Mouse (Mus musculus): ENCODE measurements around the gene Cpa1. TPM values are rescaled to one million over a fixed set of nuclear protein-coding genes. Genes with fewer than 3 reads are reported as not detected.

Cpa1 gene
- total RNA-seq, 2 experiments from 2014 or later: not detected

DNA sequence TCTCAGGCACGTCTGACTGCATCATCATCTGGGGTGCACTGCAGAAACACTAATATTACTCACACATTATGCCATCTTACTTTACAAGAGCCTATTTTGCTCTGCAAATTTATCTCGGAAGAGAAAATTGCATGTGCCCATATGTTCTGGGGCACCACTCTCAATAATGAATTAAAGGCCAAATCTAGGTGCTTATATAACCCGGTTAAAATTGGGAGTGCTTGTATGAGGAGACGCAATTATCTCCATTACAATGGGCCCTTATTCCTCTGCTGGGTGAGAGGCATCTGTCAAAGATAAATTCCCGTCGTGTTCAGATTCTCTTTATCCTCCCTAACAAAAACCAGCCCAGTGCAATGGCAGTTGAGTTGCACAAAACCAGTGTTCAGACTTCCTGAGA is 25.8 kb downstream of the Cpa1 start:
- no peak overlapping the region for H3K4me3 ChIP-seq
- H3K27ac ChIP-seq: no peak overlapping the region
- DNase-seq: no peak
- TF ChIP-seq CTCF (IDR thresholded peaks at IDR 0.05): no peak
- intact Hi-C loops (cut with DNase I): no loop called here

DNA sequence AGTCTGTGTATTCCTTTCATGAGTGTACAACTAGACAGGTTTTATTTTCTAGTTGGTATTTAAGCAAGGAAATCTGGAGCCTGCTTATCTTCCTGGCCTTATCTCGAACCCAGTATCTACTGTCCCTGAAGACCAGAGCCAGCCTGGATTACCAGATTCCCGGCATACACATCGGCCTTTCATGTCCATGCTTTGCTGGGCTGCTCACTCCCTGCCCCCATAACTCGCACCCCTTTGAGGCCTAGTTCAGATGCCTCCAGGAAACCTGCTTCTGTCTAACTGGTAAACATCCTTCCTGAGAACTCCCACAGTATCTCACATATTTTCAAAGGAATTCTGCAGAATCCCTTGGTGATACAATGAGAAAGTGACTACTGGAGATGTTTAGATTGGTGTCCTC is 26.3 kb downstream of the Cpa1 start:
- no peak for DNase-seq
- no peak overlapping the region for H3K27ac ChIP-seq
- no peak overlapping the region for H3K4me3 ChIP-seq
- intact Hi-C loops (cut with DNase I): no loop called here
- TF ChIP-seq CTCF (IDR thresholded peaks at IDR 0.05): no peak

DNA sequence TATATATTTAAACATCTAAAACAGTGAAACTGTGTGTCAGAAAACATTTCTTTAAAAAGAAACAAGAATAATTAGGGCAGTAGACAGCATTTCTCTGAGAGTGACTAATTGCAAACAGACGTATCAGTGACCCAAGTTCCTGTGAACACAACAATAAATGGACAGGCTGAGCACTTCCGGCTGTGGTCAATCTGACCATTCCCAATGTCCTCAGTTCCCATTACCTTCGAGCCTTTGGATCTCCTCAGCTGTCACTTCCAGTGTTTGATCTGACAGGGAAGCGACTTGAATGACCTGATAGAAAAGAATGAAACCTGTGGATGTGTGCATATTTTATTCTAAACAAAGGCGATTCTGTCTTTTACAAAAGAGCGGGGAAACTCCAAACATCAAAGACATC is 27.0 kb downstream of the Cpa1 start:
- Histone ChIP-seq H3K4me3 (no peak overlapping the region), H3K27ac (no peak overlapping the region)
- no peak for DNase-seq
- intact Hi-C loops (cut with DNase I): no loop called here
- no peak for TF ChIP-seq CTCF (IDR thresholded peaks at IDR 0.05)

DNA sequence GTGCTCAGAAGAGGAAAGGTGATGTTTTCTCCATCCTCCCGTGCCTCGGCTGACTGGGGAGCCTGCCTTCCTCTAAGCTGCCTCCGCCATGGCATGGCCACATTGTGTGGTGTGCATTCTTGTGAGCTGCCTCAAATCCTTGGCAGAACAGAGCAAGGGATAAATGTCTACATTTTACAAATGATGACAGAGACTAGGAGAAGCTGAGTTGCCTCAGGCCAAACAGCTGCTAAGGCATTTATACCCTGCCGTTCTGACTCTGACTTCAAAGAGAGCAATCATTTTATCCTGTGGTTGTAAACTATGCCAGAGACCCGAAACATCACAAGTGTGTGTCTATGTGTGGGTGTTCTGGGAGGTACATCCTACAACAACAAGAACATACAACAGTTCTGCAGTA is 28.6 kb downstream of the Cpa1 start:
- TF ChIP-seq CTCF (IDR thresholded peaks at IDR 0.05): no peak
- no peak for DNase-seq
- Histone ChIP-seq H3K4me3 (no peak overlapping the region), H3K27ac (no peak overlapping the region)
- intact Hi-C loops (cut with DNase I): no loop called here

DNA sequence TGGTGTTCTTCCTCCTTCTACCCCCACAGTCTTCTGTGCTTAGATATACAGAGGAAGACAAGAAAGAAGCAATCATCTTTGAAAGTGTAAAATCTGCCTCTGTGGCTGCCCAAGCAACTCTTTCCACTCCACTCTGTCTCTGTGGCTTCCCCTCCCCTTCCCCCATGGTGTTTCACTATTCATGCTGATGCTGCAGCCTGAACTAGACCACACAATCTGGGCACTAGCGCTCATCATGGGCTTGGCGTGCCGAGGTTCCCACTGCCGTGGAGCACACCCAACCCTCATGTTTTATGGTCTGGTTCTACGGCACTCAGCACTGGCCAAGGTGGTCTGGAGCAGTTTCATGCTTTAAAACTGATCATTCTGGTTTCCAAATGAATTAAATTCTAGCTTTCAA is 32.7 kb downstream of the Cpa1 start:
- no peak for TF ChIP-seq CTCF (IDR thresholded peaks at IDR 0.05)
- no peak overlapping the region for H3K4me3 ChIP-seq
- intact Hi-C loops (cut with DNase I): no loop called here
- DNase-seq: no peak
- H3K27ac ChIP-seq: no peak overlapping the region

DNA sequence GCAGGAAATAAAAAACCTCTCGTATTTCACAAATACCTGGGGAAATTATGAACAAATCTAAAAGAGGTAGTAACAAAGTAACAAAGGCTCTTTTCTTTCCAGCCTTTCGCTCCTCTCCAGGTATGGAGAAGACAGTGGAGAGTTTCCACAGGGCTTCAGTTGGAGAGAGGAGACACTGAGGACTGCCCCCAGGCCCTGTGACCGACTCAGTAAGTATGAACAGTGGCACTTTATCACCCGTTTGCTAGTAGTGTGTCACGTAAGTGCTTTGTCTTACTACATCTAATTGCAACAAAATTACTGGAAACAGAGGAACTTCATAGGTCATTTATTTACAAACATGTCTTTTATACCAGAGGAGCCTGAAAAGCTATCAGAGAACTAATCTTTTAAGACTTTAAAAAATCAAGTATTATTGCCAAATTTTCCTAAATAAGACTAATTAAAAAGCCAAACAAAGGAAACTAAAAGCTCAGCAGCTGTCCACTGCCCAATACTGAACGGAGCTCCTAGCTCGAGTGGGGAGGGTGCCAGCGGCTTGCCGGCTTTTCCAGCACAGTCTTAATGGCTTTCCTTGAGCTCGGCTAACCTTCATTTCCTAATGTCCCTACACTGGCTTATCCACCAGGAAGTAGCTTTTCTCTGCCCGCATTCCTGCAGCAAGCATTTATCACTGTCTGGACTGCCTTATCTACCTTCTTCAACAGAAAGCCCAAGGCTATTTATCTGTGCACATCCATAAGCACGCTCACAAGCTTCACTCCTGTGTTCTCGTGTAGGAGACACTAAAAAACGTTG is 34.9 kb downstream of the Cpa1 start:
- intact Hi-C loops (cut with DNase I): no loop called here
- Histone ChIP-seq H3K27ac (peak overlapping the region; percentile 73), H3K4me3 (peak overlapping the region; percentile 70)
- TF ChIP-seq CTCF (IDR thresholded peaks at IDR 0.05): no peak
- DNase-seq: peak; percentile 56

DNA sequence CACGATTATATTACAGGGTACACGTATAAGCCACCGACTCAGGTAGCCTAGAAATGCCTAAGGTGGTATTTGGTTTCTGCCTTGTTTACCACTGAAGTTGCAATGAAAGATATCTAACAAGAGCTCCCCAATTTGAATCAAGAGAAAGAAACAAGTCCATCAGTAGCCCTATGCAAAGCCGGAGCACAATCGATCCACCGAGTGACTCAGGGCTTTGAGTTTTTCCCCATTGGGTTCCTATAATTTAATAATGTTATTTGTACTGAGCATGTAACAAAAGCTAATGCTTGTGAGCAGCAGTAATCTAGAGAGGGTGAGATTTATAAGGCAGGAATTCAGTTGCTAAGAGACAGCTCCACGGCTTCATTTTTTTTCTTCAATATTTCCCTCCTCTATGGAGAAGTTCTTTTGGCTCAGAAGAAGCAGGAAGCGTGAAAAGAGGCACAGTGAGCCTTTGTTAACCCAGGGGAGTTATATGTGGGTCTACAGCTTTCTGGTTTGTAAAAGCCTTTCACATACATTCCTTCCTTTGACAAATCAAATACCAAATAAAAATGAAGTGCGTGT is 35.8 kb downstream of the Cpa1 start:
- H3K27ac ChIP-seq: peak overlapping the region; percentile 73
- intact Hi-C loops (cut with DNase I): no loop called here
- no peak for DNase-seq
- peak overlapping the region; percentile 70 for H3K4me3 ChIP-seq
- TF ChIP-seq CTCF (IDR thresholded peaks at IDR 0.05): no peak

DNA sequence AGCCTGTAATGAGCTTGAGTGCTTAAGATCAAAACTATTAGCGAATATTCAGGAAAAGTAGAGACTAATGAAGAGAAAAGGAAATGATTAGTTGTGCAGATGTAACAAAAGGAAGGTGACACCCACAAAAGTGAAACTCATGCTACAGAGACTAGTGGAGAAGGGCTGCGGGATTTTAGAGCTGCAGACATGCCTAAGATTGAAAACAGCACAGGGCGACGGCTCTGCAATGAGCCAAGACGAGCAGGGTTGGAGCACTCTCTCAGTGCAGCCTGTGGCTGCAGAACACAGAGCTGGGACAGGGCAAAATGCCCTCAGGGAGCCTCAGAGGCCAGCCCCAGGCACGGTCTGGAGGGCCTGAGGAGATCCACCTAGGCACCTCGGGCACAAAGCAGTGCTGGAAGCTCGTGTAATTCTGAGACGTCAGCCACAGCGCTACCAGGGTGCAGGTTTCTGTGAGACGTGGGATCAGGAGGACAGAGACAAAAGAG is 36.3 kb downstream of the Cpa1 start:
- intact Hi-C loops (cut with DNase I): no loop called here
- peak overlapping the region; percentile 70 for H3K4me3 ChIP-seq

DNA sequence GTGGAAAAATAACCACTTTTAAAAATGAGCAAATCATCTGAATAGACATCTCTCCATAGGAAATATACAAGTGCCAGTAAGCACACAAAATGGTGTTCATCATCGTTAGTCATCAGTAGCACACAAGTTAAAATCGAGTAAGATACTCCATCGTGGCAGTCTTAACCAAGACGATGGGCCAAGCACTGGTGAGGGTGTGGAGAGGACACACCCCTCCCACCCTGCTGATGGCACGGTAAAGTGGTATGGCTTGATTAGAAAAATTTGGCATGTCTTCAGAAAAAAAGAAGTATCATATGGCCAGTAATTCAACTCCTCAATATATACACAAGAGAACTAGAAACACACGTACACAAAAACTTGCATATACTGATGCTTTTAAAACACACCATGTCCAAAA is 37.5 kb downstream of the Cpa1 start:
- TF ChIP-seq CTCF (IDR thresholded peaks at IDR 0.05): no peak
- Histone ChIP-seq H3K4me3 (no peak overlapping the region), H3K27ac (no peak overlapping the region)
- no peak for DNase-seq
- intact Hi-C loops (cut with DNase I): no loop called here

More for the DNA sequence above, 36.3 kb downstream of the Cpa1 start:
- no peak for TF ChIP-seq CTCF (IDR thresholded peaks at IDR 0.05)
- DNase-seq: peak; percentile 60
- peak overlapping the region; percentile 73 for H3K27ac ChIP-seq

DNA sequence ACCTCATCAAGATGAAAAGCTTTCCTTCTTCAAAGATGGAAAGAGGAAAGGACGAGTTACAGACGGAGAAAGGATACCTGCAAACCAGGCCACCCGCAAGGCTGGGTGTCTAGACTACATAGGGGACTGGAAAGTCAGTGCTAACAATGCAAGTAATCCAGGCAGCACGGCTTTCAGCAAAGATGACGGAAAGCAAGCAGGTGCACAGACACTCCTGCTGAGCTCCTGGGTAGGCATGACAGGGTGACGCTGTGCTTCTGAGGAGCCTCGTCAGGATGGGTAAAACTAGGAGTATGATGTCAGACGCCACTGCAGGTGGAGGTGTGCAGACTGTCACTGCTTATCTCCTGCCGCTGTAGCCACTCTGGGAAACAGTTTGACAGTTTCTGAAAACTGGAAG is 38.6 kb downstream of the Cpa1 start:
- intact Hi-C loops (cut with DNase I): no loop called here
- Histone ChIP-seq H3K27ac (no peak overlapping the region), H3K4me3 (no peak overlapping the region)
- TF ChIP-seq CTCF (IDR thresholded peaks at IDR 0.05): no peak
- no peak for DNase-seq

DNA sequence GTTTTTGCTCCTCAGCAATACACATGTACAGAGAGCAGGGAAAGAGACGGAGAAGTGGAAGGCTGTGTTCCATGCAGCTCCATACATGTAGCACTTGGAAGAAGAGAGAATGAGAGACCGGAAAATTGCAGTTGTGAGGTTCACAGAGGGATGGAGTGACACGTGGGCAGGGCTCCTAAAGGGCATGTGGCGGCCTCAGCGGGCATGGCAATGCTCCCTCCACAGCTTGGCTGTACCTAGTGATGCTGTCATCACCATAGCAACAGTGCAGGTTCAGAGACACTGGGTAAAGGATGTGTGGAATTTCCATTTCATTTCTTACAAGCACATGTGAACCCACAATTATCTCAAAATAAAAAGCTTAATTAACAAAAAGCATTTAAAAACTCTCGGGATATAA is 39.5 kb downstream of the Cpa1 start:
- intact Hi-C loops (cut with DNase I): no loop called here
- TF ChIP-seq CTCF (IDR thresholded peaks at IDR 0.05): no peak
- Histone ChIP-seq H3K4me3 (no peak overlapping the region), H3K27ac (no peak overlapping the region)
- no peak for DNase-seq

DNA sequence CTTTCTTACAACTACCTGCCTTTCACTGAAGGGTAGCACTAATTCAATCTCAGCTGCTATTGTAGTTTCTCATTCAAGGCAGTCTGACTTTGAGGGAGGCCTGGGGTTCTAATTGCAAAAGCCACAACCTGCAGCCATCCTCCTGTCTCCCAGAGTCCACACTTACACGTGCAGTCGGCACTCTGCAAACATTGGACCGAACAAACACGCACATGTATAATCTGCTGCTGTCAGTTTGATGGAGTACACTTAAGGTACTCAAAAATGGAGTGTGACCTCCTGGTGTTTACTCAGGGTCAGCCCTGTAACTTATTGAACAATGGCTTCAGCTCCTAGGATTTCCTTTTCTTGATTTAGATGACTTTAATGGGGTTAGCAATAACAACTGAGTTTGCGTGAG is 40.5 kb downstream of the Cpa1 start:
- TF ChIP-seq CTCF (IDR thresholded peaks at IDR 0.05): no peak
- no peak for DNase-seq
- intact Hi-C loops (cut with DNase I): no loop called here

DNA sequence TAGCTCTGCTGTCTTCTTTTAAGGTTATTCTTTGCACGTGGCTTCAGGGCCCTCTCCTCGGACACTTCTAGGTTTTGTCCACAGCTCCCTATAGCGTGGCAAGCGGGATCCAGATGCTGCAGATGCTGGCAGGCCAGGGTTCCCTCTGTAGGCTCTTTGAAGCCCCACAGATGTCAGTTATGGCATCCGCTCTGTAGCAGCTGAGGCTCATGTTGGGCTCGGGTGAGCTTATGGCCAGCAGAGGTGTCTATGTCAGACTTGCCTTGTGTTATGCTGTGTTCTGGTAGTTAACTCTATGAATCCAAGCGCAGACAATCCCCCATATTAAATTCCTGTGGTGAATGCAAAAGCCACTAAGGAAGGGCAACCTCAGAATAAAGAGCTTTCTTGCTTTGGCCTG is 41.4 kb downstream of the Cpa1 start:
- no peak for TF ChIP-seq CTCF (IDR thresholded peaks at IDR 0.05)
- no peak overlapping the region for H3K27ac ChIP-seq
- intact Hi-C loops (cut with DNase I): no loop called here
- no peak overlapping the region for H3K4me3 ChIP-seq
- DNase-seq: no peak

More for the DNA sequence above, 40.5 kb downstream of the Cpa1 start:
- Histone ChIP-seq H3K27ac (no peak overlapping the region), H3K4me3 (no peak overlapping the region)

Measured in gastrocnemius, adult 2 months (tissue).